Mouse (Mus musculus) cortical plate, adult 2 months (tissue): ENCODE data around the gene Zmynd11. TPM values are rescaled to one million over a fixed set of nuclear protein-coding genes. Genes with fewer than 3 reads are reported as not detected.

Experiments used
- H3K27ac ChIP-seq: fragments of 200-500 bp; 2 replicates; pipeline ENCODE4 v1.5.1; 2012; ENCODE audit warnings: low read length, control low read depth, inconsistent platforms; ENCODE audit not compliant: insufficient read depth
- H3K4me1 ChIP-seq: fragments of 200-500 bp; 2 replicates; pipeline ENCODE4 v1.6.1; 2011; ENCODE audit warnings: low read length; ENCODE audit not compliant: control insufficient read depth, insufficient read depth
- H3K4me3 ChIP-seq: fragments of 200-500 bp; 2 replicates; pipeline ENCODE4 v1.5.1; 2011; ENCODE audit warnings: mild to moderate bottlenecking, low read length, control low read depth; ENCODE audit not compliant: insufficient read depth
- CTCF ChIP-seq: fragments of 200-500 bp; IDR thresholded peaks from 2 replicates; pipeline ENCODE4 v1.5.1; 2011; ENCODE audit warnings: mild to moderate bottlenecking, control low read depth, low read length; ENCODE audit not compliant: insufficient read depth; ENCODE audit errors: extremely low read depth
- POLR2A ChIP-seq: fragments of 200-500 bp; IDR thresholded peaks from 2 replicates; pipeline ENCODE4 v1.6.1; 2011; ENCODE audit warnings: mild to moderate bottlenecking, low read length, control low read depth; ENCODE audit not compliant: insufficient read depth; ENCODE audit errors: extremely low read depth
- polyA plus RNA-seq: library from polyadenylated mRNA; depleted of rRNA; stranded (reverse); fragments of >200 nt; gene quantifications from 2 replicates; pipeline ENCODE4 v1.2.3, GENCODE M21; 2012; rRNA removed

The Zmynd11 gene
- polyA plus RNA-seq, result 209 and 257 TPM in 2 replicates

GRCm38 (mm10) chr13:9764646-9765536, at the start of gene Zmynd11:
Zmynd11 (minus strand) TSS chr13:9765330.
- peaks cover 6% of the 10 kb centered on the region; the same call in 1 of the 2 replicates for H3K4me1 ChIP-seq
- peak within 1 kb of the TSS; percentile 98 for H3K27ac ChIP-seq
- peak within 1 kb of the TSS; percentile 78 for H3K4me3 ChIP-seq
- no peak for TF ChIP-seq POLR2A
- TF ChIP-seq CTCF, result no peak

GRCm38 (mm10) chr13:9795889-9796631, 30.9 kb upstream of the Zmynd11 start:
- TF ChIP-seq CTCF (no peak), POLR2A (no peak)
- Histone ChIP-seq H3K27ac (no peak overlapping the region), H3K4me1 (no peaks in the 10 kb centered on the region), H3K4me3 (0 out of 2 replicates have a peak overlapping the region, but pooled peaks have one; percentile 2)

GRCm38 (mm10) chr13:9786050-9786449, 20.9 kb upstream of the Zmynd11 start:
- H3K4me3 ChIP-seq, result no peak overlapping the region
- H3K27ac ChIP-seq, result no peak overlapping the region
- TF ChIP-seq POLR2A, result no peak
- TF ChIP-seq CTCF, result no peak
- H3K4me1 ChIP-seq, result no peaks in the 10 kb centered on the region

- Histone ChIP-seq H3K4me1 (no peaks in the 10 kb centered on the region), H3K27ac (no peak overlapping the region), H3K4me3 (no peak overlapping the region)
- TF ChIP-seq POLR2A, result no peak
- no peak for TF ChIP-seq CTCF
Observed at GRCm38 (mm10) chr13:9783717-9784116, 18.6 kb upstream of the Zmynd11 start.

- no peak overlapping the region for H3K4me3 ChIP-seq
- no peak overlapping the region for H3K27ac ChIP-seq
- TF ChIP-seq CTCF (no peak), POLR2A (no peak)
- no peaks in the 10 kb centered on the region for H3K4me1 ChIP-seq
Observed at GRCm38 (mm10) chr13:9775901-9776300, 10.8 kb upstream of the Zmynd11 start.

- no peak overlapping the region for H3K4me3 ChIP-seq
- no peaks in the 10 kb centered on the region for H3K4me1 ChIP-seq
- H3K27ac ChIP-seq, result no peak overlapping the region
- TF ChIP-seq CTCF (no peak), POLR2A (no peak)
Observed at GRCm38 (mm10) chr13:9774077-9774476, 8.9 kb upstream of the Zmynd11 start.

GRCm38 (mm10) chr13:9767279-9767678, 2.1 kb upstream of the Zmynd11 start:
- TF ChIP-seq CTCF (no peak), POLR2A (no peak)

GRCm38 (mm10) chr13:9766497-9766896, 1.4 kb upstream of the Zmynd11 start:
- no peak for TF ChIP-seq POLR2A
- TF ChIP-seq CTCF, result no peak
- H3K27ac ChIP-seq, result no peak overlapping the region
- peaks cover 2% of the 10 kb centered on the region; the same call in 1 of the 2 replicates for H3K4me1 ChIP-seq
- no peak overlapping the region for H3K4me3 ChIP-seq

More at GRCm38 (mm10) chr13:9767279-9767678, 2.1 kb upstream of the Zmynd11 start:
- Histone ChIP-seq H3K4me1 (no peaks in the 10 kb centered on the region), H3K27ac (no peak overlapping the region), H3K4me3 (no peak overlapping the region)

- TF ChIP-seq POLR2A (no peak), CTCF (no peak)
- peaks cover 4% of the 10 kb centered on the region; the same call in 1 of the 2 replicates for H3K4me1 ChIP-seq
- peak overlapping the region; percentile 78 for H3K4me3 ChIP-seq
- H3K27ac ChIP-seq, result no peak overlapping the region
Observed at GRCm38 (mm10) chr13:9765537-9765851, 364 bp upstream of the Zmynd11 start.
